Mouse (Mus musculus): ENCODE data around the gene Nfat5. TPM values are rescaled to one million over a fixed set of nuclear protein-coding genes. Genes with fewer than 3 reads are reported as not detected.

The Nfat5 gene
- polyA plus RNA-seq (2014; fragmentation: Nextera tagmentation; extraction: Ambion mirVana), result 10.1 and 14.7 TPM in 2 replicates

GRCm38 (mm10) chr8:107292928-107293601 is at the start of gene Nfat5:
TSS of gene Nfat5 (plus strand) at chr8:107293470.
- DNase-seq (ENCODE audit: low spot score), result peak; percentile 98
- WGBS, result under 1% methylated on average over 40 of the region's 49 CpGs
- Histone ChIP-seq H3K9ac (ENCODE audit: low read depth, low read length) (peak within 1 kb of the TSS; percentile 91), H3K27me3 (ENCODE audit: control insufficient read depth, insufficient read depth, low read length) (no peaks in the 10 kb centered on the region), H3K9me3 (ENCODE audit: control insufficient read depth, low read length) (no peaks in the 10 kb centered on the region), H3K4me1 (replicated peaks; ENCODE audit: control insufficient read depth, insufficient read depth, low read length) (no peaks in the 10 kb centered on the region), H3K4me2 (replicated peaks; ENCODE audit: low read depth, low read length) (peak within 1 kb of the TSS; percentile 52), H3K36me3 (ENCODE audit: control insufficient read depth, insufficient read depth, low read length) (no peaks in the 10 kb centered on the region), H3K4me3 (ENCODE audit: low read depth, low read length) (peak within 1 kb of the TSS; percentile 97), H3K27ac (ENCODE audit: low read depth, low read length) (peak within 1 kb of the TSS; percentile 92)
- peak; percentile 93 for ATAC-seq (ENCODE audit: low FRiP score)

GRCm38 (mm10) chr8:107244218-107244617 is 49.1 kb upstream of the Nfat5 start:
- ATAC-seq (ENCODE audit: low FRiP score), result no peak
- Histone ChIP-seq H3K27me3 (ENCODE audit: control insufficient read depth, insufficient read depth, low read length) (no peaks in the 10 kb centered on the region), H3K36me3 (ENCODE audit: control insufficient read depth, insufficient read depth, low read length) (no peaks in the 10 kb centered on the region), H3K27ac (ENCODE audit: low read depth, low read length) (no peak overlapping the region), H3K9me3 (ENCODE audit: control insufficient read depth, low read length) (no peaks in the 10 kb centered on the region), H3K4me3 (ENCODE audit: low read depth, low read length) (no peak overlapping the region), H3K4me1 (replicated peaks; ENCODE audit: control insufficient read depth, insufficient read depth, low read length) (no peaks in the 10 kb centered on the region), H3K4me2 (replicated peaks; ENCODE audit: low read depth, low read length) (no peak overlapping the region), H3K9ac (ENCODE audit: low read depth, low read length) (no peak overlapping the region)
- DNase-seq (ENCODE audit: low spot score), result no peak
- 87% methylated on average over 8 of the region's 8 CpGs for WGBS

GRCm38 (mm10) chr8:107248456-107248855 is 44.8 kb upstream of the Nfat5 start:
- no peaks in the 10 kb centered on the region for H3K27me3 ChIP-seq (ENCODE audit: control insufficient read depth, insufficient read depth, low read length)
- H3K9ac ChIP-seq (ENCODE audit: low read depth, low read length), result no peak overlapping the region
- no peaks in the 10 kb centered on the region for H3K9me3 ChIP-seq (ENCODE audit: control insufficient read depth, low read length)
- no peak overlapping the region for H3K4me3 ChIP-seq (ENCODE audit: low read depth, low read length)
- DNase-seq (ENCODE audit: low spot score) (no peak), ATAC-seq (ENCODE audit: low FRiP score) (no peak)
- no peak overlapping the region for H3K4me2 ChIP-seq (replicated peaks; ENCODE audit: low read depth, low read length)
- no peak overlapping the region for H3K27ac ChIP-seq (ENCODE audit: low read depth, low read length)
- WGBS, result 72% methylated on average over 6 of the region's 6 CpGs
- H3K36me3 ChIP-seq (ENCODE audit: control insufficient read depth, insufficient read depth, low read length), result no peaks in the 10 kb centered on the region
- H3K4me1 ChIP-seq (replicated peaks; ENCODE audit: control insufficient read depth, insufficient read depth, low read length), result no peaks in the 10 kb centered on the region

- H3K36me3 ChIP-seq (ENCODE audit: control insufficient read depth, insufficient read depth, low read length), result no peaks in the 10 kb centered on the region
- no peaks in the 10 kb centered on the region for H3K27me3 ChIP-seq (ENCODE audit: control insufficient read depth, insufficient read depth, low read length)
- H3K9me3 ChIP-seq (ENCODE audit: control insufficient read depth, low read length), result no peaks in the 10 kb centered on the region
- H3K27ac ChIP-seq (ENCODE audit: low read depth, low read length), result no peak overlapping the region
- ATAC-seq (ENCODE audit: low FRiP score) (no peak), DNase-seq (ENCODE audit: low spot score) (no peak)
- WGBS, result 82% methylated on average over 5 of the region's 5 CpGs
- no peak overlapping the region for H3K4me3 ChIP-seq (ENCODE audit: low read depth, low read length)
- H3K9ac ChIP-seq (ENCODE audit: low read depth, low read length), result no peak overlapping the region
- H3K4me2 ChIP-seq (replicated peaks; ENCODE audit: low read depth, low read length), result no peak overlapping the region
- no peaks in the 10 kb centered on the region for H3K4me1 ChIP-seq (replicated peaks; ENCODE audit: control insufficient read depth, insufficient read depth, low read length)
Observed at GRCm38 (mm10) chr8:107251481-107252104, 41.7 kb upstream of the Nfat5 start.

- DNase-seq (ENCODE audit: low spot score) (no peak), ATAC-seq (ENCODE audit: low FRiP score) (no peak)
- no peak overlapping the region for H3K9ac ChIP-seq (ENCODE audit: low read depth, low read length)
- no peaks in the 10 kb centered on the region for H3K4me1 ChIP-seq (replicated peaks; ENCODE audit: control insufficient read depth, insufficient read depth, low read length)
- H3K4me2 ChIP-seq (replicated peaks; ENCODE audit: low read depth, low read length), result no peak overlapping the region
- H3K27me3 ChIP-seq (ENCODE audit: control insufficient read depth, insufficient read depth, low read length), result no peaks in the 10 kb centered on the region
- H3K9me3 ChIP-seq (ENCODE audit: control insufficient read depth, low read length), result no peaks in the 10 kb centered on the region
- no peak overlapping the region for H3K4me3 ChIP-seq (ENCODE audit: low read depth, low read length)
- no peaks in the 10 kb centered on the region for H3K36me3 ChIP-seq (ENCODE audit: control insufficient read depth, insufficient read depth, low read length)
- 69% methylated on average over 6 of the region's 6 CpGs for WGBS
- H3K27ac ChIP-seq (ENCODE audit: low read depth, low read length), result no peak overlapping the region
Observed at GRCm38 (mm10) chr8:107253121-107253520, 40.1 kb upstream of the Nfat5 start.

GRCm38 (mm10) chr8:107254403-107254802 is 38.9 kb upstream of the Nfat5 start:
- Histone ChIP-seq H3K27me3 (ENCODE audit: control insufficient read depth, insufficient read depth, low read length) (no peaks in the 10 kb centered on the region), H3K9ac (ENCODE audit: low read depth, low read length) (no peak overlapping the region), H3K4me2 (replicated peaks; ENCODE audit: low read depth, low read length) (no peak overlapping the region), H3K9me3 (ENCODE audit: control insufficient read depth, low read length) (no peaks in the 10 kb centered on the region), H3K4me1 (replicated peaks; ENCODE audit: control insufficient read depth, insufficient read depth, low read length) (no peaks in the 10 kb centered on the region), H3K4me3 (ENCODE audit: low read depth, low read length) (no peak overlapping the region), H3K27ac (ENCODE audit: low read depth, low read length) (no peak overlapping the region), H3K36me3 (ENCODE audit: control insufficient read depth, insufficient read depth, low read length) (no peaks in the 10 kb centered on the region)
- no peak for DNase-seq (ENCODE audit: low spot score)
- 72% methylated on average over 3 of the region's 3 CpGs for WGBS
- no peak for ATAC-seq (ENCODE audit: low FRiP score)

- H3K27ac ChIP-seq (ENCODE audit: low read depth, low read length), result no peak overlapping the region
- no peak for ATAC-seq (ENCODE audit: low FRiP score)
- H3K27me3 ChIP-seq (ENCODE audit: control insufficient read depth, insufficient read depth, low read length), result no peaks in the 10 kb centered on the region
- no peaks in the 10 kb centered on the region for H3K36me3 ChIP-seq (ENCODE audit: control insufficient read depth, insufficient read depth, low read length)
- no peak overlapping the region for H3K4me2 ChIP-seq (replicated peaks; ENCODE audit: low read depth, low read length)
- no peak overlapping the region for H3K9ac ChIP-seq (ENCODE audit: low read depth, low read length)
- no peak for DNase-seq (ENCODE audit: low spot score)
- WGBS, result 81% methylated on average over 11 of the region's 11 CpGs
- H3K4me3 ChIP-seq (ENCODE audit: low read depth, low read length), result no peak overlapping the region
- H3K9me3 ChIP-seq (ENCODE audit: control insufficient read depth, low read length), result no peaks in the 10 kb centered on the region
- no peaks in the 10 kb centered on the region for H3K4me1 ChIP-seq (replicated peaks; ENCODE audit: control insufficient read depth, insufficient read depth, low read length)
Observed at GRCm38 (mm10) chr8:107254951-107255457, 38.3 kb upstream of the Nfat5 start.

GRCm38 (mm10) chr8:107257223-107257622 is 36.0 kb upstream of the Nfat5 start:
- H3K27me3 ChIP-seq (ENCODE audit: control insufficient read depth, insufficient read depth, low read length), result no peaks in the 10 kb centered on the region

GRCm38 (mm10) chr8:107260120-107260519 is 33.1 kb upstream of the Nfat5 start:
- Histone ChIP-seq H3K9ac (ENCODE audit: low read depth, low read length) (no peak overlapping the region), H3K27ac (ENCODE audit: low read depth, low read length) (no peak overlapping the region), H3K4me2 (replicated peaks; ENCODE audit: low read depth, low read length) (no peak overlapping the region), H3K27me3 (ENCODE audit: control insufficient read depth, insufficient read depth, low read length) (no peaks in the 10 kb centered on the region), H3K4me3 (ENCODE audit: low read depth, low read length) (no peak overlapping the region), H3K9me3 (ENCODE audit: control insufficient read depth, low read length) (no peaks in the 10 kb centered on the region), H3K36me3 (ENCODE audit: control insufficient read depth, insufficient read depth, low read length) (no peaks in the 10 kb centered on the region), H3K4me1 (replicated peaks; ENCODE audit: control insufficient read depth, insufficient read depth, low read length) (no peaks in the 10 kb centered on the region)
- DNase-seq (ENCODE audit: low spot score), result no peak
- 90% methylated on average over 6 of the region's 6 CpGs for WGBS
- no peak for ATAC-seq (ENCODE audit: low FRiP score)

More at GRCm38 (mm10) chr8:107257223-107257622, 36.0 kb upstream of the Nfat5 start:
- ATAC-seq (ENCODE audit: low FRiP score) (no peak), DNase-seq (ENCODE audit: low spot score) (no peak)
- no peaks in the 10 kb centered on the region for H3K9me3 ChIP-seq (ENCODE audit: control insufficient read depth, low read length)
- no peak overlapping the region for H3K4me2 ChIP-seq (replicated peaks; ENCODE audit: low read depth, low read length)
- no peaks in the 10 kb centered on the region for H3K4me1 ChIP-seq (replicated peaks; ENCODE audit: control insufficient read depth, insufficient read depth, low read length)
- WGBS, result 81% methylated on average over 5 of the region's 5 CpGs
- H3K9ac ChIP-seq (ENCODE audit: low read depth, low read length), result no peak overlapping the region
- no peak overlapping the region for H3K27ac ChIP-seq (ENCODE audit: low read depth, low read length)
- H3K4me3 ChIP-seq (ENCODE audit: low read depth, low read length), result no peak overlapping the region
- no peaks in the 10 kb centered on the region for H3K36me3 ChIP-seq (ENCODE audit: control insufficient read depth, insufficient read depth, low read length)
